ENCODE assay signal across 23 mouse cellular contexts in the genomic region with DNA sequence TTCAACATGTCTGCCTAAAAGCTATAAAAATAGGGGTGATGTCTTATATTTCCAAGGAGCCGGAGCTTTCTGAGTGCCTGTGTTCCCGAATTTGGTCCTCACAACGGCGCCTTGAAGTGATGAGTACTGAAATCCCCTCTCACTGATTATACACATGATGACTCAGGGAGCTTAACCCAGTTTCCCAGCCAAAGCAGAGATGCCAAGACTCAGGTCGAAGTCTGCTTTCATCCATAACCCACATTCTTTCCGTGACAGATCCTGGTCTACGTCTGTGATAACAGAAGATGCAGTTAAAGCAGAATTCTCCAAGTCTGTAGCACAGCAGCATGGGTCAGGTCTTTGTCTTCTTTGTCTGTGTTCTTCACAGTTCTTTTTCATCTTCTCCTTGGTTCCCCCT. TPM values are rescaled to one million over a fixed set of nuclear protein-coding genes. Genes with fewer than 3 reads are reported as not detected.
A peak's percentile ranks its signal among the peaks of the same experiment; 100 is the strongest.
DNase-seq lines count a peak whose midpoint lies in the region; ATAC-seq lines count a peak whose summit lies in the region.
"Had no signal": no experiment of that assay in that cellular context is flagged by ENCODE, and none has a peak within 500 bp of the region (broad histone marks: within the 10 kb centered on the region; RNA-seq: fewer than 3 reads in every experiment).

No protein-coding gene starts in this region.

- ATAC-seq in frontal cortex, adult (ENCODE audit: low TSS enrichment), result peak; percentile 81
- no peak for ATAC-seq in heart, embryonic 14.5 days (ENCODE audit: insufficient number of reproducible peaks, insufficient read depth, low FRiP score, low read depth)
- 0 out of 2 replicates have a peak, but pooled peaks have one; percentile 30 for ATAC-seq in midbrain, embryonic 15.5 days (replicated peaks)
- ATAC-seq in midbrain, embryonic 14.5 days (ENCODE audit: low FRiP score, low TSS enrichment), result no peak
- ATAC-seq: forebrain, embryonic 14.5 days; hindbrain, embryonic 16.5 days; inflammation-experienced regulatory T-cells, adult 6 months had no signal

- peak overlapping the region; percentile 18; the same call in 1 of the 2 replicates for H3K4me2 ChIP-seq in heart, embryonic 14.5 days (ENCODE audit: low read length)
- no peak overlapping the region for H3K4me2 ChIP-seq in midbrain, embryonic 15.5 days
- H3K4me2 ChIP-seq in midbrain, embryonic 14.5 days (ENCODE audit: low read length), result no peak overlapping the region
- H3K4me2 ChIP-seq: embryonic facial prominence, embryonic 15.5 days; heart, embryonic 15.5 days; hindbrain, embryonic 12.5 days had no signal

- H3K4me3 ChIP-seq in heart, embryonic 14.5 days (ENCODE audit: control insufficient read depth in 1 of 2, insufficient read depth in 1 of 2, low read depth in 1 of 2, low read length in 2 of 2), result no peak overlapping the region
- no peak overlapping the region for H3K4me3 ChIP-seq in midbrain, embryonic 15.5 days
- H3K4me3 ChIP-seq in midbrain, embryonic 14.5 days (replicated peaks; ENCODE audit: low read depth, low read length), result no peak overlapping the region
- H3K4me3 ChIP-seq: embryonic facial prominence, embryonic 15.5 days; erythroblast, embryonic 14.5 days; forebrain, embryonic 10.5 days; heart, embryonic 15.5 days; hindbrain, embryonic 12.5 days had no signal

- H3K27me3 ChIP-seq in heart, embryonic 14.5 days (ENCODE audit: control insufficient read depth, insufficient read depth, low read length), result no peaks in the 10 kb centered on the region
- H3K27me3 ChIP-seq in midbrain, embryonic 15.5 days (replicated peaks), result no peaks in the 10 kb centered on the region
- H3K27me3 ChIP-seq in midbrain, embryonic 14.5 days (ENCODE audit: control insufficient read depth, insufficient read depth, low read length), result no peaks in the 10 kb centered on the region
- H3K27me3 ChIP-seq: embryonic facial prominence, embryonic 15.5 days; heart, embryonic 15.5 days; hindbrain, embryonic 12.5 days had no signal

- DNase-seq in frontal cortex, postnatal 10 days (ENCODE audit: low spot score in 2 of 2), result no peak
- no peak for DNase-seq in heart, postnatal 25 days (ENCODE audit: low spot score)
- DNase-seq in midbrain, embryonic 14.5 days, result no peak
- DNase-seq in layer of hippocampus, postnatal 25 days (ENCODE audit: extremely low spot score in 1 of 2, low spot score in 1 of 2), result no peak
- DNase-seq: adrenal gland, adult 2 months; adrenal gland, postnatal 36 days; cerebellum, adult 11 months; cerebellum, adult 8-10 months; cerebellum, postnatal 14 days; embryo, embryonic 11 days; gastrocnemius, postnatal 10 days; heart, postnatal 14 days had no signal

- no peak overlapping the region for H3K27ac ChIP-seq in heart, embryonic 14.5 days (replicated peaks in 1 of 2; ENCODE audit: control insufficient read depth in 1 of 2, insufficient read depth in 1 of 2, low read depth in 2 of 2, low read length in 2 of 2)
- H3K27ac ChIP-seq in midbrain, embryonic 15.5 days, result no peak overlapping the region
- no peak overlapping the region for H3K27ac ChIP-seq in midbrain, embryonic 14.5 days (replicated peaks; ENCODE audit: low read depth, low read length)
- H3K27ac ChIP-seq: embryonic facial prominence, embryonic 15.5 days; forebrain, embryonic 10.5 days; heart, embryonic 15.5 days; hindbrain, embryonic 12.5 days had no signal

- WGBS in heart, embryonic 14.5 days, result 22% methylated on average over 7 of the region's 7 CpGs
- WGBS in midbrain, embryonic 15.5 days, result 84% methylated on average over 7 of the region's 7 CpGs
- WGBS in midbrain, embryonic 14.5 days, result 90% methylated on average over 7 of the region's 7 CpGs

- H3K4me1 ChIP-seq in heart, embryonic 14.5 days (ENCODE audit: control insufficient read depth in 2 of 2, insufficient read depth in 2 of 2, low read length in 2 of 2), result peaks cover 3 to 6% of the 10 kb centered on the region in 2 experiments; a peak in 2 of 4 replicates
- H3K4me1 ChIP-seq in midbrain, embryonic 15.5 days, result no peaks in the 10 kb centered on the region
- H3K4me1 ChIP-seq in midbrain, embryonic 14.5 days (ENCODE audit: control insufficient read depth, insufficient read depth, low read length), result no peaks in the 10 kb centered on the region
- H3K4me1 ChIP-seq: forebrain, embryonic 10.5 days; hindbrain, embryonic 12.5 days had no signal

- no peak overlapping the region for H3K9ac ChIP-seq in heart, embryonic 14.5 days (ENCODE audit: low read length)
- no peak overlapping the region for H3K9ac ChIP-seq in midbrain, embryonic 15.5 days
- H3K9ac ChIP-seq in midbrain, embryonic 14.5 days (replicated peaks; ENCODE audit: low read length), result no peak overlapping the region
- H3K9ac ChIP-seq: embryonic facial prominence, embryonic 15.5 days; heart, embryonic 15.5 days; hindbrain, embryonic 12.5 days had no signal

- H3K36me3 ChIP-seq in heart, embryonic 14.5 days (ENCODE audit: control insufficient read depth, insufficient read depth, low read length), result no peaks in the 10 kb centered on the region
- no peaks in the 10 kb centered on the region for H3K36me3 ChIP-seq in midbrain, embryonic 15.5 days (replicated peaks)
- H3K36me3 ChIP-seq in midbrain, embryonic 14.5 days (ENCODE audit: control insufficient read depth, insufficient read depth, low read length), result no peaks in the 10 kb centered on the region
- H3K36me3 ChIP-seq: embryonic facial prominence, embryonic 15.5 days; forebrain, embryonic 10.5 days; heart, embryonic 15.5 days; hindbrain, embryonic 12.5 days had no signal

- intact Hi-C loops in heart, postnatal 25 days (cut with DNase I), result no loop called here

- H3K9me3 ChIP-seq in heart, embryonic 14.5 days (ENCODE audit: control insufficient read depth, low read length), result no peaks in the 10 kb centered on the region
- no peaks in the 10 kb centered on the region for H3K9me3 ChIP-seq in midbrain, embryonic 15.5 days
- H3K9me3 ChIP-seq in midbrain, embryonic 14.5 days (ENCODE audit: control insufficient read depth, low read length), result no peaks in the 10 kb centered on the region
- H3K9me3 ChIP-seq: embryonic facial prominence, embryonic 15.5 days; forebrain, embryonic 10.5 days; heart, embryonic 15.5 days; hindbrain, embryonic 12.5 days had no signal

RNA-seq across cellular contexts. Expression of gene Slc22a23, which starts 47.4 kb away (rescaled TPM):
- polyA plus RNA-seq in heart, embryonic 14.5 days (2014; fragmentation: Nextera tagmentation; extraction: Ambion mirVana), result 7.8 and 8.5 TPM in 2 replicates
- total RNA-seq in heart, postnatal 25 days (2021), result 10 to 100 TPM in 1 of 2 experiments, 1 to 10 TPM in 1; 8.6 to 10.7 TPM
- 17.5 and 18.1 TPM in 2 replicates for polyA plus RNA-seq in midbrain, embryonic 15.5 days (2015; fragmentation: Nextera tagmentation; extraction: Ambion mirVana)
- 23.4 and 28.0 TPM in 2 replicates for polyA plus RNA-seq in midbrain, embryonic 14.5 days (2014; fragmentation: Nextera tagmentation; extraction: Ambion mirVana)
- total RNA-seq in layer of hippocampus, postnatal 25 days (2021), result 10 to 100 TPM; 43.3 to 43.7 TPM

Comparison
In these comparisons a context has a peak if more than half of its experiments do, and no peak if none do; other contexts are left out.
1. ATAC-seq: peak in frontal cortex, adult (single experiment) and midbrain, embryonic 15.5 days (single experiment); none in heart, embryonic 14.5 days (single experiment) and midbrain, embryonic 14.5 days (single experiment).